Mouse (Mus musculus) hindbrain, embryonic 10.5 days (tissue): ENCODE measurements around the gene Nhsl2. TPM values are rescaled to one million over a fixed set of nuclear protein-coding genes. Genes with fewer than 3 reads are reported as not detected.

ENCODE experiments used
- DNase-seq: peaks from one replicate; pipeline ENCODE4 v3.0.0-alpha.2; 2017; ENCODE audit warnings: low spot score
- H3K27ac ChIP-seq: fragments of 300-500 bp; sonication (generic); 2 replicates; pipeline ENCODE4 v1.5.1; 2016; ENCODE audit warnings: mild to moderate bottlenecking, moderate library complexity
- H3K27me3 ChIP-seq: fragments of 300-500 bp; sonication (generic); 2 replicates; pipeline ENCODE4 v1.6.1; 2016; ENCODE audit warnings: mild to moderate bottlenecking; ENCODE audit not compliant: poor library complexity, insufficient read depth, severe bottlenecking
- H3K36me3 ChIP-seq: fragments of 300-500 bp; sonication (generic); 2 replicates; pipeline ENCODE4 v1.6.1; 2016; ENCODE audit warnings: mild to moderate bottlenecking, moderate library complexity
- H3K4me1 ChIP-seq: fragments of 300-500 bp; sonication (generic); replicated peaks from 2 replicates; pipeline ENCODE4 v1.6.1; 2016; ENCODE audit warnings: mild to moderate bottlenecking
- H3K4me3 ChIP-seq: fragments of 300-500 bp; sonication (generic); 2 replicates; pipeline ENCODE4 v1.5.1; 2016; ENCODE audit warnings: mild to moderate bottlenecking, moderate library complexity
- H3K9me3 ChIP-seq: fragments of 300-500 bp; sonication (generic); 2 replicates; pipeline ENCODE4 v1.6.1; 2016; ENCODE audit warnings: mild to moderate bottlenecking, moderate library complexity
- WGBS: fragments of 180-500 bp; shearing (Covaris S2); methylation state at CpG from one replicate; pipeline ENCODE4 v1.1.7; 2016; 5-methylcytosine and 5-hydroxymethylcytosine counted together
- polyA plus RNA-seq: library from polyadenylated mRNA; unstranded; fragments of >200 nt; fragmentation: Nextera tagmentation; extraction: Ambion mirVana; gene quantifications from 2 replicates; pipeline ENCODE4 v1.2.1, GENCODE M21; 2016

The Nhsl2 gene
- polyA plus RNA-seq, 1 experiment from 2014 or later, result 16.4 TPM

DNA sequence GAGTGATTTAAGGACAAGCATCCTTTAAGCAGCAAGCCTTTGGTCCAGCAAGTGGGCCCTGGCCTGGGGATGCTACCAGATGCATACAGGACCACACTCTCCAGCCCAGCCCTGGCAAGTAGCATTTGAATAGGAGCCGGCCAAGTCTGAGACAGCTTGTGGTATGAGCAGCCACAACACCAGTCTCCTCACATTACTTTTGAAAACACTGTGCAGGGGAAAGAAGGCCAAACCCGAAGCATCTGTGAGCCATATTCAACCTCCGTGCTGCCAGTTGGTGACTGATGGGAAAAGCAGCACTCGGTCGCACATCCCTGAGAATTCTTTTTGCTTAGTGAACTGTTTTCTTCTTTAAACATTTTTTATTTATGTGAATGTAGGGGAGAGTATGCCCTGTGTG lies 81.8 kb downstream of the Nhsl2 start:
- no peak overlapping the region for H3K27ac ChIP-seq
- H3K4me3 ChIP-seq, result no peak overlapping the region
- H3K9me3 ChIP-seq, result no peaks in the 10 kb centered on the region
- no peak for DNase-seq
- no peaks in the 10 kb centered on the region for H3K4me1 ChIP-seq
- no peaks in the 10 kb centered on the region for H3K36me3 ChIP-seq
- WGBS, result 88% methylated on average over 5 of the region's 5 CpGs
- H3K27me3 ChIP-seq, result peaks cover 81% of the 10 kb centered on the region

GRCm38 (mm10) chrX:101932244-101932643 lies 83.1 kb downstream of the Nhsl2 start:
- Histone ChIP-seq H3K4me3 (no peak overlapping the region), H3K27ac (no peak overlapping the region), H3K9me3 (no peaks in the 10 kb centered on the region), H3K36me3 (no peaks in the 10 kb centered on the region), H3K27me3 (peaks cover 84% of the 10 kb centered on the region), H3K4me1 (no peaks in the 10 kb centered on the region)
- 86% methylated on average over 7 of the region's 7 CpGs for WGBS
- no peak for DNase-seq

GRCm38 (mm10) chrX:101933346-101933745 lies 84.2 kb downstream of the Nhsl2 start:
- no peaks in the 10 kb centered on the region for H3K9me3 ChIP-seq
- WGBS, result 89% methylated on average over 5 of the region's 5 CpGs
- H3K4me1 ChIP-seq, result no peaks in the 10 kb centered on the region
- H3K27ac ChIP-seq, result no peak overlapping the region
- H3K27me3 ChIP-seq, result peaks cover 85% of the 10 kb centered on the region
- H3K4me3 ChIP-seq, result no peak overlapping the region
- DNase-seq, result no peak
- H3K36me3 ChIP-seq, result no peaks in the 10 kb centered on the region

DNA sequence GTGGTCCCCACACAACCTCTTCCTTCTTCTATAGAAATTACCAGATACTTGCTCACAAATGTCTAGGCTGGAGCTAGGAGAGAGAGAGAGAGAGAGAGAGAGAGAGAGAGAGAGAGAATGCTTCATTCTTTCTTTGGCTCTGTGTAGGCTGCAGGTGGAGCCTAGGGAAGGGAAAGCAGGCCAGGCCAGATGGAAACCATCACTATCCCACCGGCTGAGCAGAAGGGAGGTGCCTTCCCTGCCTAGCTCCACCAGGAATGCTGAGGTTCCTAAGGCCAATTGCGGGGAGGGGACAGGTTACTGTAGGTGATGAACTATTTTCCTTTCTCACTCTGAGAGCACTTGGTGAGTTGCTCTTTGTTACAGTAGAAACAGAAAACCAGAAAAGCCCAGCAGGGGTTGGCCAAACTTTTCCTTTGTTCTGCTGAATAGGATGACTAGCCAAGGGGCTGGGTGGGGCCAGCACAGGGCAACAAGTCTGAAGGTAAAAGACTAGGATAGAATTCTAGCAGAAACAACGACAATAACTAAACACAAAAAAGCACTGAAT lies 86.2 kb downstream of the Nhsl2 start:
- DNase-seq, result no peak
- no peaks in the 10 kb centered on the region for H3K9me3 ChIP-seq
- 40% methylated on average over 3 of the region's 3 CpGs for WGBS
- peaks cover 79% of the 10 kb centered on the region for H3K27me3 ChIP-seq
- no peaks in the 10 kb centered on the region for H3K36me3 ChIP-seq
- H3K27ac ChIP-seq, result no peak overlapping the region
- no peak overlapping the region for H3K4me3 ChIP-seq
- no peaks in the 10 kb centered on the region for H3K4me1 ChIP-seq

DNA sequence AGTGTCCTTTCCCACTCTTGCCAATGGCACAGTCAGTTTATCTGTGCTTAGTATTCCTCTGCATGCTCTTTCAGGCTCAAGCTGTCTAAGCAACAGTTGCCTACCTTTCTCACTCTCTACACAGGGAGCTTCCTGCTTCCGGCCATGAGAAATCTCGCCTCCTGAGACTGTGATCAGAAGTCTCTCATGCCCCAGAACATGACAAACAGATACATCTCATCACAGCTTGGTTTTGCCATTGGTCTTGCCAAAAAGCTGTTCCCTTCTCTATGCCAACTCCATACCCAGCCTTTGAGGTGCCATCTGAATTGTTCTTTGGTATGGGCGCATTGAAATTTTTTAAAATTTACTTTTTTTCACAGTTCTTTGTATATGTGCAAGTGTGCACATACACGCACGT lies 90.3 kb downstream of the Nhsl2 start:
- H3K4me3 ChIP-seq, result no peak overlapping the region
- 90% methylated on average over 5 of the region's 5 CpGs for WGBS
- H3K4me1 ChIP-seq, result peaks cover 5% of the 10 kb centered on the region; the same call in 1 of the 2 replicates
- H3K27me3 ChIP-seq, result peaks cover 78% of the 10 kb centered on the region
- no peak overlapping the region for H3K27ac ChIP-seq
- no peaks in the 10 kb centered on the region for H3K36me3 ChIP-seq
- no peaks in the 10 kb centered on the region for H3K9me3 ChIP-seq
- DNase-seq, result no peak

DNA sequence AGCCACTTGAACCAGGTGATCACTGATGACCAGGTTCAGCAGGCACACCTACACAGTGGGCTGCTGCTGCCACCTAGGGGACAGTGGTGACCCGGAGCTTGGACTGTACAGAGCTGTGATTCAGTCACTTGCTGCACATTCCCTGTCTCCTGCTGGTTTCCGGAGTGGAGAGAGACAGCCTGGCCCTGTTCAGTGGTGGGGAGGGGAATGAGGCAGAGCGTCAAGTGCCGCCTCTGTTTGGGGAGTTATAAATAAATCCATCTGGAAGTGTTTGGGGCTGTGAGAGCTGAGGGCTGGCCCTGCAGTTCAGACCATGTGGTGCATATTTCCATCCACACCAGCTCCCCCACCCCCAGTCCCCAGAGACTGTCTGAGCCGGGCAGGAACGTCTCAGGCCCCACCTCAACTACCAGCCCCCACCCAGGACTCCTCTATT lies 93.3 kb downstream of the Nhsl2 start:
- 20% methylated on average over 6 of the region's 6 CpGs for WGBS
- Histone ChIP-seq H3K4me3 (no peak overlapping the region), H3K36me3 (no peaks in the 10 kb centered on the region), H3K27me3 (peaks cover 76% of the 10 kb centered on the region), H3K4me1 (peaks cover 5% of the 10 kb centered on the region; the same call in 1 of the 2 replicates), H3K9me3 (no peaks in the 10 kb centered on the region), H3K27ac (no peak overlapping the region)
- peak; percentile 65 for DNase-seq

DNA sequence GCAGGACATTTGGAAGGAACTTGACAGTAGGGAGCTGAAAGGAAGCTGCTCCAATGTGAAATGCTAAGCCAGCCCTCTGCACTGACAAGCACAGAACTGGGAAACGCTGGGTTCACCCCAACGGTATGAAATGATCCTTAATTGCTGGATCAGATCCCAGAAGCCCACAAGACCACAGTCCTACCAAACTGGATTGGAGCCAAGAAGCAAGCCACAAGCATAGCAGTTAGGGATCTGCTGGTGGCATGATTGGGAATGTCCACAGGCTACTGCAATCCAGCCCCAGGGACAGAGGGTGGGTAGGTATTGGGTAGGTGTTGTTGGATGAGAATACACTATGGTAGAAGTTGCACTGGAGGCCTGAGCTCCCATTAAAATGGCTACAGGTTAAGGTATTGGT lies 94.6 kb downstream of the Nhsl2 start:
- Histone ChIP-seq H3K9me3 (no peaks in the 10 kb centered on the region), H3K4me3 (no peak overlapping the region), H3K27me3 (peaks cover 82% of the 10 kb centered on the region), H3K36me3 (no peaks in the 10 kb centered on the region), H3K27ac (no peak overlapping the region), H3K4me1 (peaks cover 5% of the 10 kb centered on the region; the same call in 1 of the 2 replicates)
- WGBS, result 85% methylated on average over 2 of the region's 2 CpGs
- no peak for DNase-seq

DNA sequence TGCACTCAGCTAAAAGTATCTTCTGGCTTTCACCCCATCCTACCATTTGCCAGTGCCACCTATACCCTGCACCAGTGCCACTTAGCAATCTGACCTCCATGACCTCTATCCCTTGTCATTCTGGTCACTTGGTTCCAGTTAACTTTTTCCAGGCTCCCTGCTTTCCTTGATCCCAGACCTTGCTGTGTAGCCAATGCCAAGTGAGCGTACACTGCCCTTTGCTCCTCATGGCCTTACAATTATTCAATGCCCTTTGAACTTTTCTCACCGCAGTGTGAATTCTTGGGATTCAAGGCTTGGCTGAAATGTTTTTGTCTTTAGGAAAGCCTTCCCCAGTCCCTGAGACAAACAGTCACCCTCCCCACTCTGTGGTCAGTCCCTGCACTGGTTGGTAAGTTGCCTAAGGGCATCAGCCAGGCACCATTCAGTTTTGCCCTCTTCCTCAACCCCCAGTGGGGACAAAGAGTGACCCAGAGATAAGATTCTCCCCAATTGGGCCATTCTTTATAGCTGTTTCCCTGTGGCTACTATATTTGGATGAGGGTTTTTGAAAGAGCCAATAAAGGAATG lies 95.7 kb downstream of the Nhsl2 start:
- Histone ChIP-seq H3K36me3 (no peaks in the 10 kb centered on the region), H3K4me1 (peaks cover 5% of the 10 kb centered on the region; the same call in 1 of the 2 replicates), H3K4me3 (no peak overlapping the region), H3K27me3 (peaks cover 78% of the 10 kb centered on the region), H3K27ac (no peak overlapping the region), H3K9me3 (no peaks in the 10 kb centered on the region)
- no peak for DNase-seq
- WGBS, result 54% methylated on average over 2 of the region's 2 CpGs

GRCm38 (mm10) chrX:101952436-101952835 lies 103.3 kb downstream of the Nhsl2 start:
- peaks cover 79% of the 10 kb centered on the region for H3K27me3 ChIP-seq
- H3K27ac ChIP-seq, result no peak overlapping the region
- DNase-seq, result no peak
- no peak overlapping the region for H3K4me3 ChIP-seq
- peaks cover 9% of the 10 kb centered on the region for H3K4me1 ChIP-seq
- no peaks in the 10 kb centered on the region for H3K9me3 ChIP-seq
- no peaks in the 10 kb centered on the region for H3K36me3 ChIP-seq
- WGBS, result 80% methylated on average over 6 of the region's 6 CpGs

DNA sequence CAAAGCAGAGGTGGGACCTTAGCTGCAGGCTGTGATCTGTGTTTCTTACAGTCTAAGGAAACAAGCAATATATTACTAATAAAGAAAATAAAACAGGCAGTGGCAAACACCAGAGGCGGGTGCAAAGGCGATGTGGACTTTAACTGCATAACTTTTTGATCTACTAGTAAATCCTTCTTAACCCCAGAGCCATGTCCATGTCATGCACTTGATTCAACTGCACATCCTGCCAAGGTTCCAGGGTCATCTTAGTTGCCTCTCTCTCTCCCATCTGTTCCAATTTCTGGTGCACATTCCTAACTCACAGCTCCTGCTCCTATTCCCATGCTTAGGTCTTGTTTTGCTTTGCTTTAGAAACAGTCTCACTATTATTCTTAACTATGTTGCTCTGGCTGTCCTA lies 104.1 kb downstream of the Nhsl2 start:
- DNase-seq, result no peak
- WGBS, result 97% methylated on average over 2 of the region's 2 CpGs
- Histone ChIP-seq H3K9me3 (no peaks in the 10 kb centered on the region), H3K4me3 (no peak overlapping the region), H3K36me3 (no peaks in the 10 kb centered on the region), H3K27me3 (peaks cover 80% of the 10 kb centered on the region), H3K27ac (no peak overlapping the region), H3K4me1 (peaks cover 9% of the 10 kb centered on the region)

GRCm38 (mm10) chrX:101953787-101954491 lies 104.8 kb downstream of the Nhsl2 start:
- peak; percentile 89 for DNase-seq
- Histone ChIP-seq H3K27me3 (peaks cover 80% of the 10 kb centered on the region), H3K9me3 (no peaks in the 10 kb centered on the region), H3K27ac (peak overlapping the region; percentile 80), H3K36me3 (no peaks in the 10 kb centered on the region), H3K4me1 (peaks cover 9% of the 10 kb centered on the region), H3K4me3 (peak overlapping the region; percentile 47)
- 14% methylated on average over 30 of the region's 30 CpGs for WGBS

- peak overlapping the region; percentile 47; the same call in 1 of the 2 replicates for H3K4me3 ChIP-seq
- peaks cover 82% of the 10 kb centered on the region for H3K27me3 ChIP-seq
- H3K9me3 ChIP-seq, result no peaks in the 10 kb centered on the region
- H3K27ac ChIP-seq, result peak overlapping the region; percentile 80
- H3K4me1 ChIP-seq, result peaks cover 9% of the 10 kb centered on the region
- no peak for DNase-seq
- WGBS, result 43% methylated on average over 6 of the region's 6 CpGs
- H3K36me3 ChIP-seq, result no peaks in the 10 kb centered on the region
Measured at GRCm38 (mm10) chrX:101954492-101954851, 105.3 kb downstream of the Nhsl2 start.

DNA sequence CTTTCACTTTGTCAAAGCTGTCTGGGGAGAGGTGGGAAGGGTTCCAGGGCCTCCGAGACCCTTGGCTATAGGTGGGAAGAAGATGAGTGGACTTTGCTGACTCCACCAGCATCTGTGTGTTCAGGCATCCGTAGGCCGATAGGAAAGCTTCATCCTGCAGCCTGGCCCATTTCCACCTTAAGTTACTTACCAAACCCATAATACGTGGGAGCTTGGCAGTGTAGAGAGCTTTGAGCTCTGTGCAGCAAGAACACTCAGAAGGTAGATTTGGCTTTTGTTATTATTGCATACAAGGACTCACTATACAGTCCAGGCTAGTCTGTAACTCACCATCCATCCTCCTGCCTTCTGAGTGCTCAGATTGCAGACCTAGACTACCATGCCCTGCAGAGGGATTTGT lies 112.7 kb downstream of the Nhsl2 start:
- DNase-seq, result no peak
- Histone ChIP-seq H3K4me3 (no peak overlapping the region), H3K9me3 (no peaks in the 10 kb centered on the region), H3K27ac (no peak overlapping the region), H3K36me3 (no peaks in the 10 kb centered on the region), H3K27me3 (peaks cover 86% of the 10 kb centered on the region), H3K4me1 (no peaks in the 10 kb centered on the region)
- 85% methylated on average over 4 of the region's 4 CpGs for WGBS
